Mouse (Mus musculus) kidney, adult 18-20 months (tissue): Measurements from ENCODE around the gene Flrt1.

Experiments used
- DNase-seq: peaks from one replicate; pipeline ENCODE4 v3.0.0; 2021

Gene Flrt1

GRCm38 (mm10) chr19:7128551-7129475 lies 23.3 kb upstream of the Flrt1 start:
- no peak for DNase-seq

GRCm38 (mm10) chr19:7126933-7127332 lies 21.4 kb upstream of the Flrt1 start:
- no peak for DNase-seq

GRCm38 (mm10) chr19:7126209-7126608 lies 20.7 kb upstream of the Flrt1 start:
- DNase-seq, result no peak

- no peak for DNase-seq
Measured at GRCm38 (mm10) chr19:7125526-7126156, 20.1 kb upstream of the Flrt1 start.

- DNase-seq, result no peak
Measured at GRCm38 (mm10) chr19:7122698-7123306, 17.3 kb upstream of the Flrt1 start.

- no peak for DNase-seq
Measured at GRCm38 (mm10) chr19:7122277-7122676, 16.7 kb upstream of the Flrt1 start.

GRCm38 (mm10) chr19:7121252-7121651 lies 15.7 kb upstream of the Flrt1 start:
- peak; percentile 55 for DNase-seq

- no peak for DNase-seq
Measured at GRCm38 (mm10) chr19:7117653-7118307, 12.3 kb upstream of the Flrt1 start.

- DNase-seq, result no peak
Measured at GRCm38 (mm10) chr19:7117141-7117540, 11.6 kb upstream of the Flrt1 start.

GRCm38 (mm10) chr19:7116038-7116731 lies 10.7 kb upstream of the Flrt1 start:
- DNase-seq, result no peak

- DNase-seq, result no peak
Measured at GRCm38 (mm10) chr19:7113574-7113973, 8.0 kb upstream of the Flrt1 start.

- no peak for DNase-seq
Measured at GRCm38 (mm10) chr19:7112628-7113027, 7.1 kb upstream of the Flrt1 start.

GRCm38 (mm10) chr19:7111710-7112109 lies 6.2 kb upstream of the Flrt1 start:
- DNase-seq, result no peak

GRCm38 (mm10) chr19:7111309-7111708 lies 5.8 kb upstream of the Flrt1 start:
- no peak for DNase-seq

GRCm38 (mm10) chr19:7110875-7111274 lies 5.3 kb upstream of the Flrt1 start:
- no peak for DNase-seq

GRCm38 (mm10) chr19:7110097-7110496 lies 4.6 kb upstream of the Flrt1 start:
- DNase-seq, result no peak

GRCm38 (mm10) chr19:7108114-7108905 lies 2.8 kb upstream of the Flrt1 start:
- peak; percentile 64 for DNase-seq

GRCm38 (mm10) chr19:7107174-7107573 lies 1.6 kb upstream of the Flrt1 start:
- no peak for DNase-seq

GRCm38 (mm10) chr19:7106566-7106965 lies 1.0 kb upstream of the Flrt1 start:
- no peak for DNase-seq

- no peak for DNase-seq
Measured at GRCm38 (mm10) chr19:7103993-7104401, 1.5 kb downstream of the Flrt1 start.

GRCm38 (mm10) chr19:7103349-7103992 lies 2.1 kb downstream of the Flrt1 start:
- DNase-seq, result no peak
